8 mouse cellular contexts compared by ENCODE assay signal in genomic region chr6:136519254-136519653, GRCm38 (mm10). TPM values are rescaled to one million over a fixed set of nuclear protein-coding genes. Genes with fewer than 3 reads are reported as not detected.
DNase-seq lines count a peak whose midpoint lies in the region; ATAC-seq and TF ChIP-seq lines count a peak whose summit lies in the region.

No protein-coding gene starts in this region.

- H3K4me2 ChIP-seq in heart, embryonic 14.5 days (ENCODE audit: low read length) = peak overlapping the region; percentile 53
- H3K4me2 ChIP-seq in hindbrain, embryonic 15.5 days = peak overlapping the region; percentile 50
- H3K4me2 ChIP-seq in midbrain, embryonic 14.5 days (ENCODE audit: low read length) = peak overlapping the region; percentile 42

- peaks cover 4% of the 10 kb centered on the region for H3K9me3 ChIP-seq in heart, embryonic 14.5 days (ENCODE audit: control insufficient read depth, low read length)
- H3K9me3 ChIP-seq in hindbrain, embryonic 15.5 days = 0 out of 2 replicates have a peak, but pooled peaks cover 3% of the 10 kb centered on the region
- H3K9me3 ChIP-seq in midbrain, embryonic 14.5 days (ENCODE audit: control insufficient read depth, low read length) = peaks cover 13% of the 10 kb centered on the region; the same call in 1 of the 2 replicates

- no peak for DNase-seq in heart, adult 11 months
- no peak for DNase-seq in midbrain, embryonic 14.5 days
- DNase-seq in frontal cortex, postnatal 36 days (ENCODE audit: low spot score in 2 of 2) = no peak
- DNase-seq in frontal cortex, postnatal 10 days (ENCODE audit: low spot score in 2 of 2) = no peak

- H3K9ac ChIP-seq in heart, embryonic 14.5 days (ENCODE audit: low read length) = peak overlapping the region; percentile 78
- peak overlapping the region; percentile 31; the same call in 1 of the 2 replicates for H3K9ac ChIP-seq in hindbrain, embryonic 15.5 days
- peak overlapping the region; percentile 70 for H3K9ac ChIP-seq in midbrain, embryonic 14.5 days (replicated peaks; ENCODE audit: low read length)

- TF ChIP-seq POLR2A in bone marrow macrophage, adult 2 months (IDR thresholded peaks at IDR 0.05; ENCODE audit: borderline replicate concordance, low read depth, low read length) = no peak

- no peaks in the 10 kb centered on the region for H3K27me3 ChIP-seq in heart, embryonic 14.5 days (ENCODE audit: control insufficient read depth, insufficient read depth, low read length)
- no peaks in the 10 kb centered on the region for H3K27me3 ChIP-seq in hindbrain, embryonic 15.5 days
- no peaks in the 10 kb centered on the region for H3K27me3 ChIP-seq in midbrain, embryonic 14.5 days (ENCODE audit: control insufficient read depth, insufficient read depth, low read length)

- peak overlapping the region; percentile 56 to 99 for H3K4me3 ChIP-seq in heart, embryonic 14.5 days (ENCODE audit: control insufficient read depth in 1 of 2, insufficient read depth in 1 of 2, low read depth in 1 of 2, low read length in 2 of 2)
- peak overlapping the region; percentile 79 for H3K4me3 ChIP-seq in bone marrow macrophage, adult 2 months (ENCODE audit: insufficient read depth, low read length)
- peak overlapping the region; percentile 51 for H3K4me3 ChIP-seq in hindbrain, embryonic 15.5 days
- peak overlapping the region; percentile 62 for H3K4me3 ChIP-seq in midbrain, embryonic 14.5 days (replicated peaks; ENCODE audit: low read depth, low read length)

- peaks cover 4 to 18% of the 10 kb centered on the region in 2 experiments; a peak in 2 of 4 replicates for H3K4me1 ChIP-seq in heart, embryonic 14.5 days (ENCODE audit: control insufficient read depth in 2 of 2, insufficient read depth in 2 of 2, low read length in 2 of 2)
- peaks cover 8% of the 10 kb centered on the region for H3K4me1 ChIP-seq in bone marrow macrophage, adult 2 months (ENCODE audit: control insufficient read depth, insufficient read depth, low read length)
- H3K4me1 ChIP-seq in hindbrain, embryonic 15.5 days (replicated peaks) = peaks cover 10% of the 10 kb centered on the region
- peaks cover 3% of the 10 kb centered on the region; the same call in 1 of the 2 replicates for H3K4me1 ChIP-seq in midbrain, embryonic 14.5 days (ENCODE audit: control insufficient read depth, insufficient read depth, low read length)

- ATAC-seq in heart, embryonic 14.5 days (ENCODE audit: insufficient number of reproducible peaks, insufficient read depth, low FRiP score, low read depth) = no peak
- ATAC-seq in hindbrain, embryonic 15.5 days (ENCODE audit: low FRiP score, low read depth) = no peak
- no peak for ATAC-seq in midbrain, embryonic 14.5 days (ENCODE audit: low FRiP score, low TSS enrichment)
- ATAC-seq in inflammation-experienced regulatory T-cells, adult 6 months = no peak

- peaks cover 9% of the 10 kb centered on the region for H3K36me3 ChIP-seq in heart, embryonic 14.5 days (ENCODE audit: control insufficient read depth, insufficient read depth, low read length)
- 0 out of 2 replicates have a peak, but pooled peaks cover 4% of the 10 kb centered on the region for H3K36me3 ChIP-seq in hindbrain, embryonic 15.5 days
- no peaks in the 10 kb centered on the region for H3K36me3 ChIP-seq in midbrain, embryonic 14.5 days (ENCODE audit: control insufficient read depth, insufficient read depth, low read length)

- 2% methylated on average over 17 of the region's 17 CpGs for WGBS in heart, embryonic 14.5 days
- 3% methylated on average over 17 of the region's 17 CpGs for WGBS in hindbrain, embryonic 15.5 days
- 3% methylated on average over 17 of the region's 17 CpGs for WGBS in midbrain, embryonic 14.5 days

- H3K27ac ChIP-seq in heart, embryonic 14.5 days (replicated peaks in 1 of 2; ENCODE audit: control insufficient read depth in 1 of 2, insufficient read depth in 1 of 2, low read depth in 2 of 2, low read length in 2 of 2) = peak overlapping the region; percentile 96 to 100
- H3K27ac ChIP-seq in bone marrow macrophage, adult 2 months (ENCODE audit: insufficient read depth, low read depth, low read length) = peak overlapping the region; percentile 93
- H3K27ac ChIP-seq in hindbrain, embryonic 15.5 days (replicated peaks) = peak overlapping the region; percentile 96
- peak overlapping the region; percentile 98 for H3K27ac ChIP-seq in midbrain, embryonic 14.5 days (replicated peaks; ENCODE audit: low read depth, low read length)

- TF ChIP-seq CTCF in bone marrow macrophage, adult 2 months (IDR thresholded peaks at IDR 0.05; ENCODE audit: low read depth, low read length) = no peak

RNA-seq across cellular contexts. Expression of gene Atf7ip, which starts 13.3 kb away (rescaled TPM):
- polyA plus RNA-seq in heart, embryonic 14.5 days (2014; fragmentation: Nextera tagmentation; extraction: Ambion mirVana) = 40.8 and 47.0 TPM in 2 replicates
- 34.7 and 37.2 TPM in 2 replicates for polyA plus RNA-seq in bone marrow macrophage, adult 2 months (2012; ENCODE audit: insufficient read depth, insufficient read length, missing spikeins)
- polyA plus RNA-seq in hindbrain, embryonic 15.5 days (2015; fragmentation: Nextera tagmentation; extraction: Ambion mirVana) = 36.1 and 43.7 TPM in 2 replicates
- 49.8 and 57.9 TPM in 2 replicates for polyA plus RNA-seq in midbrain, embryonic 14.5 days (2014; fragmentation: Nextera tagmentation; extraction: Ambion mirVana)
- 10 to 100 TPM; 79.8 to 94.2 (median 91.2) TPM for polyA plus RNA-seq in inflammation-experienced regulatory T-cells, adult 6 months (2017; shearing (Covaris generic))
